Mouse (Mus musculus): ENCODE data around the gene Ankrd33.

DNA sequence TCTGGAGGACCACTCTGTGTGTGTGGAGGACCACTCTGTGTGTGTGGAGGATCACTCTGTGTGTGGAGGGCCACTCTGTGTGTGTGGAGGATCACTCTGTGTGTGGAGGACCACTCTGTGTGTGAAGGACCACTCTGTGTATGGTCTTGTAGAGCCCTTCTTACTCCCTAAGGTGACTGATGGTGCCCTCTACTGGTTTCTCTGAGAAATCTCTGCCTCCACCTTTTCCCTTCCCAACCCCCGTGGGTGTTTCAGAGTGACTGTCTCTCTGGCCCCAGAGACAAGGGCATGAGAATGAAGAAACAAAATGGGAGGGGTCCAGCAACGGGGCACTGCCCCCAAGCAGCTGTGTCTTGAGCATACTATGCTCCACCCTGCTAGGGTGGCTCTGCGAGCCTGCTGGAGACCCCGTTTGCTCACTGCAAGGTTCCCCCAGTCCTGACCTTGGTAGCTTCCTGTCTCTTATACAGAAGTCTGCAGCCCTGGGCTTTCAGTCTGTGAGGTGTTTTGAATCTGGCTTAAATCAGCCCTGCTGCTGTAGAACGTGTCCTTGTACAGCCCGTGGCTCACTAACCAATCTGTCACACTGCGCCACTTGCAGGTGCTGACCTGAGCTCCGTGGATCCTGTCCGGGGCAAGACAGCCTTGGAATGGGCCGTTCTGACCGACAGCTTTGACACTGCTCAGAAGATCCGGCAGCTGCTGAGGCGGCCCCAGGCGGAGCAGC is 3.0 kb downstream of the Ankrd33 start:
- TF ChIP-seq CTCF (IDR thresholded peaks at IDR 0.05; ENCODE audit: low read depth) (peak; percentile 59), EP300 (IDR thresholded peaks at IDR 0.05; ENCODE audit: low read depth) (no peak)

All from liver, postnatal 0 days (tissue).